Comparison of ENCODE assay signal across 9 mouse cellular contexts in genomic region chr15:98389796-98390195, GRCm38 (mm10). TPM values are rescaled to one million over a fixed set of nuclear protein-coding genes. Genes with fewer than 3 reads are reported as not detected.
DNase-seq lines count a peak whose midpoint lies in the region; ATAC-seq and TF ChIP-seq lines count a peak whose summit lies in the region.
"Had no signal": no experiment of that assay in that cellular context is flagged by ENCODE, and none has a peak within 500 bp of the region (broad histone marks: within the 10 kb centered on the region; RNA-seq: fewer than 3 reads in every experiment).

No protein-coding gene starts in this region.

- H3K9me3 ChIP-seq in liver, embryonic 12.5 days (replicated peaks), result no peaks in the 10 kb centered on the region

- H3K79me2 ChIP-seq in myocyte (ENCODE audit: control insufficient read depth, insufficient read depth), result no peaks in the 10 kb centered on the region

- no peak for ATAC-seq in liver, embryonic 12.5 days

- WGBS in liver, embryonic 12.5 days (ENCODE audit: insufficient replicate concordance), result 26% methylated on average over 7 of the region's 7 CpGs

- no peaks in the 10 kb centered on the region for H3K4me1 ChIP-seq in liver, embryonic 12.5 days
- no peaks in the 10 kb centered on the region for H3K4me1 ChIP-seq in testis, adult 2 months (ENCODE audit: control insufficient read depth, insufficient read depth, low read length)

- H3K4me2 ChIP-seq in liver, embryonic 12.5 days, result no peak overlapping the region
- H3K4me2 ChIP-seq in myocyte (ENCODE audit: low read depth), result peak overlapping the region; percentile 30

- H3K27me3 ChIP-seq in liver, embryonic 12.5 days (replicated peaks), result no peaks in the 10 kb centered on the region
- H3K27me3 ChIP-seq in myocyte (ENCODE audit: control insufficient read depth, insufficient read depth, insufficient read length), result no peaks in the 10 kb centered on the region
- no peaks in the 10 kb centered on the region for H3K27me3 ChIP-seq in testis, adult 2 months (ENCODE audit: control insufficient read depth, insufficient read depth, low read length)

- H3K27ac ChIP-seq in liver, embryonic 12.5 days, result no peak overlapping the region
- H3K27ac ChIP-seq in testis, adult 2 months (ENCODE audit: control insufficient read depth, insufficient read depth, low read depth, low read length), result no peak overlapping the region

- no peak overlapping the region for H3ac ChIP-seq in myocyte (ENCODE audit: control insufficient read depth, insufficient read length)

- peak; percentile 66 for DNase-seq in liver
- DNase-seq in cerebellum, adult 9-11 months, result peak; percentile 54
- DNase-seq in gastrocnemius, adult 8-10 months (ENCODE audit: low spot score in 2 of 2), result peak; percentile 45 to 60
- peak; percentile 63 for DNase-seq in kidney, adult 18-20 months
- DNase-seq in left cerebral cortex, postnatal 25 days (ENCODE audit: low spot score in 2 of 2), result peak; percentile 60 to 78

- TF ChIP-seq POLR2A in myocyte (IDR thresholded peaks at IDR 0.05; ENCODE audit: insufficient read length, low read depth), result no peak
- no peak for TF ChIP-seq POLR2A in testis, adult 2 months (IDR thresholded peaks at IDR 0.05; ENCODE audit: control insufficient read depth, low read depth, low read length)

- no peaks in the 10 kb centered on the region for H3K36me3 ChIP-seq in liver, embryonic 12.5 days
- no peaks in the 10 kb centered on the region for H3K36me3 ChIP-seq in myocyte (ENCODE audit: control insufficient read depth, insufficient read depth)
- H3K36me3 ChIP-seq in testis, adult 2 months (ENCODE audit: control insufficient read depth, insufficient read depth, low read length), result no peaks in the 10 kb centered on the region

- peak; percentile 73; the same call in 1 of the 2 replicates for TF ChIP-seq CTCF in testis, adult 2 months (IDR thresholded peaks at IDR 0.05; ENCODE audit: control insufficient read depth, insufficient read depth, insufficient replicate concordance, low read depth, low read length)

- no peak overlapping the region for H3K4me3 ChIP-seq in liver, embryonic 12.5 days
- H3K4me3 ChIP-seq in myocyte, result no peak overlapping the region
- no peak overlapping the region for H3K4me3 ChIP-seq in testis, adult 2 months (ENCODE audit: control insufficient read depth, low read depth, low read length)

- intact Hi-C loops in left cerebral cortex, postnatal 25 days (cut with DNase I), result loop anchor here (2.0 kb wide), 1 partner anchor 209 kb away; no protein-coding TSS in a partner anchor

- no peak overlapping the region for H3K9ac ChIP-seq in liver, embryonic 12.5 days

TF ChIP-seq in myocyte, 11 proteins besides CTCF, POLR2A, EP300 and RAD21:
- TF ChIP-seq TCF3 (IDR thresholded peaks at IDR 0.05; ENCODE audit: insufficient read length, low read depth), result no peak
- no peak for TF ChIP-seq MYOD1 (IDR thresholded peaks at IDR 0.05; ENCODE audit: control insufficient read depth in 1 of 3, insufficient read length in 2 of 3, low read depth in 2 of 3)
- TF ChIP-seq POLR2AphosphoS2 (IDR thresholded peaks at IDR 0.05; ENCODE audit: insufficient read length, low read depth), result no peak
- TF ChIP-seq MYOG (IDR thresholded peaks at IDR 0.05; ENCODE audit: control insufficient read depth in 1 of 3, insufficient read depth in 1 of 3, insufficient read length in 2 of 3, low read depth in 2 of 3), result no peak
- TF ChIP-seq REST (IDR thresholded peaks at IDR 0.05; ENCODE audit: insufficient read depth, insufficient read length), result no peak
- TF ChIP-seq SRF (IDR thresholded peaks at IDR 0.05; ENCODE audit: control insufficient read depth, insufficient read length, low read depth), result no peak
- no peak for TF ChIP-seq USF1 (IDR thresholded peaks at IDR 0.05; ENCODE audit: low read depth)
- TF ChIP-seq CEBPB (IDR thresholded peaks at IDR 0.05; ENCODE audit: insufficient read depth, poor library complexity, severe bottlenecking), result no peak
- TF ChIP-seq MAX (IDR thresholded peaks at IDR 0.05; ENCODE audit: low read depth), result no peak
TF ChIP-seq in myocyte: peak in this region for 0.

RNA-seq across cellular contexts. Expression of gene Olfr283, which starts 9.1 kb away (rescaled TPM):
- not detected in 2 replicates for polyA plus RNA-seq in liver, embryonic 12.5 days (2016; fragmentation: Nextera tagmentation; extraction: Ambion mirVana)
- total RNA-seq in gastrocnemius, adult 8-10 months (2022), result not detected
- total RNA-seq in left cerebral cortex, postnatal 25 days (2021), result not detected
- not detected for polyA plus RNA-seq in myocyte (2012; fragmentation: generic; extraction: Trizol)
- not detected in 2 replicates for polyA plus RNA-seq in testis, adult 2 months (2012; rRNA removed)
- polyA plus RNA-seq: stomach, embryonic 16.5 days had no signal

RNA-seq across cellular contexts. Expression of gene Olfr282, which starts 41.2 kb away (rescaled TPM):
- not detected in 2 replicates for polyA plus RNA-seq in liver, embryonic 12.5 days (2016; fragmentation: Nextera tagmentation; extraction: Ambion mirVana)
- not detected for total RNA-seq in gastrocnemius, adult 8-10 months (2022)
- total RNA-seq in left cerebral cortex, postnatal 25 days (2021), result not detected
- not detected for polyA plus RNA-seq in myocyte (2012; fragmentation: generic; extraction: Trizol)
- 0.11 TPM in 1 of 2 replicates, not detected in the other for polyA plus RNA-seq in testis, adult 2 months (2012; rRNA removed)
- polyA plus RNA-seq: stomach, embryonic 16.5 days had no signal

RNA-seq across cellular contexts. Expression of gene Olfr284, which starts 49.0 kb away (rescaled TPM):
- not detected in 2 replicates for polyA plus RNA-seq in liver, embryonic 12.5 days (2016; fragmentation: Nextera tagmentation; extraction: Ambion mirVana)
- total RNA-seq in gastrocnemius, adult 8-10 months (2022), result not detected
- total RNA-seq in left cerebral cortex, postnatal 25 days (2021), result not detected
- polyA plus RNA-seq in myocyte (2012; fragmentation: generic; extraction: Trizol), result not detected
- not detected in 2 replicates for polyA plus RNA-seq in testis, adult 2 months (2012; rRNA removed)
- polyA plus RNA-seq: stomach, embryonic 16.5 days had no signal
